Mouse (Mus musculus): Measurements from ENCODE around the gene Rpl13a.

DNA sequence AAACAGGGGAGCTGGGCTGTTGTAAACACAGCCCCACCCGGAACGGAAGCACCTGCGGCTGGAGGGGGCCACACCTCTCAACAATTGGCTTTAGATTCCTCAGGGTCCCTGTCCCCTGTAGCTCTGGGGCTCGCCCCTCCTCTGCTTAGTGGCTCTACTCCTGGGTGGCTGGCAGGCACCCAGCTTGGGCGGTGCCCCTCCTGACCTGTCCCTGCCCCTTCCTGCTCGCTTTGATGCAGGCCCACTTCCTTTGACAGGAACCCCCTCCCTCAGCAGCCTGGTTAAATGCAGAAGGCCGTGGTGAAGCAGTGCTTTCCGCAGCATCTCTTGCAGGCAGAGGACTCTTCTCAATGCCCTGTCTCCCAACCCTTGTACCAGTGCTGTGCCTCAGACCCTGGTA, 7.2 kb downstream of the Rpl13a start:
- no peak for TF ChIP-seq POLR2A (IDR thresholded peaks at IDR 0.05; ENCODE audit: borderline replicate concordance, low read depth, low read length)
- TF ChIP-seq CTCF (IDR thresholded peaks at IDR 0.05; ENCODE audit: low read depth, low read length): no peak

All from bone marrow macrophage, adult 2 months (primary cell).